Mouse (Mus musculus) kidney, postnatal 14 days (tissue): ENCODE measurements around the gene Hist1h3d.
A peak's percentile ranks its signal among the peaks of the same experiment; 100 is the strongest.

ENCODE experiments used
- DNase-seq: peaks from one replicate; pipeline ENCODE4 v3.0.0; 2022; ENCODE audit warnings: mixed read lengths

Hist1h3d gene

DNA sequence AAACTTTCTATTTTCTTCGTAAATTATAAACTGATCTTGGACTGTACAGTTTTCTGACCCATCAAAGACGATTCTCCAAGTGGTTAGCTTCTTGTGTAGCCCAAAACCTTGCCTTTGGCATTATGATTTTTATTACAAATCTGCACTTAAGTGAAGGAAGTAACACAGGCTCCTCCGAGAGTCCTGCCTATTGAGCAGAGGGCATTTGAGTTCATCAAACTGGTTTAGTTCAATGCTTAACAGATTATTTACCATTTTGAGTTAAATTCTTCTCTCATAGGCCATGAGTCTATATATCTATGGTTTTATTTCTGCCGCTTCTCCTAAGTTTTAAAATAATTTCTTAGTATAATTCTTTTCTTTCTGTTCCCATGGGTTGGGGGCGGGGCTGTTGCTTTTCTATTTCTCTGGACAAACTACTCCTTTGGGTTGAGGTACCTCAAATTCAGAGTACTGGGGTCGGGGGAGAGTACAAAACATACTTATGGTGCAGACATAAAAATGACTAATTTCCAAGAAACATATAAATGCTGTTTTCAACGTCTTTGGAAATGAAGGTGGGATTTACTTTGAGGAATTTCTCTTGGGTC lies 47.4 kb downstream of the Hist1h3d start:
- DNase-seq: peak; percentile 10
